Mouse (Mus musculus): ENCODE data around the gene Hist1h2bp. TPM values are rescaled to one million over a fixed set of nuclear protein-coding genes. Genes with fewer than 3 reads are reported as not detected.
"Not testable (repeated sequence)": the region's sequence is repeated elsewhere in the genome, so short reads cannot be mapped to it uniquely, and the experiment has no call there.

Hist1h2bp gene
- polyA plus RNA-seq, 1 experiment: 39.3 TPM

DNA sequence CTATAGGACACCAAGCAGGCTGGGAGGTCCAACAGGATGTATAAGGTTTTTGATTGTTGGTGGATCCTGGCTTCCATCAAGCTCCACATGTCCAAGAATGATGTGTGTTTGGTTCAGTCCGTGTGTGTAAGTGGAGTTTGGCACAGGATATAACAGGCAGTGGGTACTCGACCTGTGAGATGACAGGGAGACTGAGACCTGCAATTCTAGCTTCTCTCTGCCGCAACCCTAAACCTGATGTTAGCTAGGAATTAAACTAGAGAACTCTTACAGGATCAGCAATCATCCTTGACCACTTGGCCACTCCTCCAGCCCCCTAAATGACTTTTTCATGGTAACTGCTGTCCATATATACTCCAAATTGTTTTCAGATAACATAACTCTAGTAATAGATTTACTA is 34.9 kb upstream of the Hist1h2bp start:
- DNase-seq: no peak
- 54% methylated on average over 3 of the region's 3 CpGs for WGBS
- Histone ChIP-seq H3K27me3 (ENCODE audit: control insufficient read depth, insufficient read depth, low read length) (no peaks in the 10 kb centered on the region), H3K36me3 (ENCODE audit: control insufficient read depth, insufficient read depth, low read length) (no peaks in the 10 kb centered on the region), H3K27ac (ENCODE audit: control insufficient read depth, insufficient read depth, low read length) (peak overlapping the region; percentile 7; the same call in 1 of the 2 replicates), H3K4me3 (ENCODE audit: control insufficient read depth, insufficient read depth, low read length) (no peak overlapping the region), H3K4me1 (replicated peaks; ENCODE audit: control insufficient read depth, insufficient read depth, low read length) (peaks cover 7% of the 10 kb centered on the region)
- TF ChIP-seq CTCF (IDR thresholded peaks at IDR 0.05; ENCODE audit: borderline replicate concordance, control insufficient read depth, extremely low read depth, insufficient read depth, low read length, poor library complexity) (no peak), POLR2A (IDR thresholded peaks at IDR 0.05; ENCODE audit: control insufficient read depth, extremely low read depth, insufficient read depth, low read length, poor library complexity) (no peak)

DNA sequence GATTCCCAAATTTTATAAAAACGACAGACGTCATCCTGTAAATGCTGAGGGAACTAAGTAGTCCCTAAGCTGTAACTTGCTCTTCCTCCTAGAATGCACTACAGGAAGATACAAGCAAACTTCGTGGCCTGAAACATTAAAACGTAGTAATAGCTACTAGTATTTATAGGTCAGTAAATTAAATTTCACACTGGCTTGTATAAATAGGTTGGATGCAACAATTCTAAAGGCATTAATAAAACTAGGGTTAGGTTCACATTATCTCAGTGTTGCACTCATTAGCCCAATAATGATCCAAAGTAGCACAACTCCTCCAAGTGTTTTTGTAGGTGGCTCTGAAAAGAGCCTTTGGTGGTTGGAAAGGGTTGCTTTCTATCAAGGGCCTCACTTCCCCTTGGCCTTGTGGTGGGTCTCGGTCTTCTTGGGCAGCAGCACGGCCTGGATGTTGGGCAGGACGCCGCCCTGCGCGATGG is 34.2 kb upstream of the Hist1h2bp start:
- 4% methylated on average over 10 of the region's 10 CpGs for WGBS

GRCm38 (mm10) chr13:21753524-21754285 is 33.6 kb upstream of the Hist1h2bp start, which contains the start of the genes Hist1h2ak and Hist1h2bn:
Gene Hist1h2ak (minus strand): TSS chr13:21753827.
Gene Hist1h2bn (plus strand): TSS chr13:21754123.
- whole genome bisulfite sequencing: under 1% methylated on average over 50 of the region's 50 CpGs
- not testable (repeated sequence) for H3K27me3 ChIP-seq (ENCODE audit: control insufficient read depth, insufficient read depth, low read length); H3K36me3 ChIP-seq (ENCODE audit: control insufficient read depth, insufficient read depth, low read length); H3K4me1 ChIP-seq (replicated peaks; ENCODE audit: control insufficient read depth, insufficient read depth, low read length)
- peak; percentile 78 for DNase-seq
- H3K27ac ChIP-seq (ENCODE audit: control insufficient read depth, insufficient read depth, low read length): peak within 1 kb of the TSS; percentile 94
- peak within 1 kb of the TSS; percentile 69 for H3K4me3 ChIP-seq (ENCODE audit: control insufficient read depth, insufficient read depth, low read length)
- TF ChIP-seq POLR2A (IDR thresholded peaks at IDR 0.05; ENCODE audit: control insufficient read depth, extremely low read depth, insufficient read depth, low read length, poor library complexity): peak; percentile 68; the same call in 1 of the 2 replicates

More for the DNA sequence above, 34.2 kb upstream of the Hist1h2bp start:
- Histone ChIP-seq H3K4me1 (replicated peaks; ENCODE audit: control insufficient read depth, insufficient read depth, low read length) (peaks cover 5% of the 10 kb centered on the region; the same call in 1 of the 2 replicates), H3K4me3 (ENCODE audit: control insufficient read depth, insufficient read depth, low read length) (peak overlapping the region; percentile 69), H3K27me3 (ENCODE audit: control insufficient read depth, insufficient read depth, low read length) (no peaks in the 10 kb centered on the region), H3K27ac (ENCODE audit: control insufficient read depth, insufficient read depth, low read length) (peak overlapping the region; percentile 94), H3K36me3 (ENCODE audit: control insufficient read depth, insufficient read depth, low read length) (no peaks in the 10 kb centered on the region)
- DNase-seq: no peak
- TF ChIP-seq CTCF (IDR thresholded peaks at IDR 0.05; ENCODE audit: borderline replicate concordance, control insufficient read depth, extremely low read depth, insufficient read depth, low read length, poor library complexity): no peak
- no peak for TF ChIP-seq POLR2A (IDR thresholded peaks at IDR 0.05; ENCODE audit: control insufficient read depth, extremely low read depth, insufficient read depth, low read length, poor library complexity)

DNA sequence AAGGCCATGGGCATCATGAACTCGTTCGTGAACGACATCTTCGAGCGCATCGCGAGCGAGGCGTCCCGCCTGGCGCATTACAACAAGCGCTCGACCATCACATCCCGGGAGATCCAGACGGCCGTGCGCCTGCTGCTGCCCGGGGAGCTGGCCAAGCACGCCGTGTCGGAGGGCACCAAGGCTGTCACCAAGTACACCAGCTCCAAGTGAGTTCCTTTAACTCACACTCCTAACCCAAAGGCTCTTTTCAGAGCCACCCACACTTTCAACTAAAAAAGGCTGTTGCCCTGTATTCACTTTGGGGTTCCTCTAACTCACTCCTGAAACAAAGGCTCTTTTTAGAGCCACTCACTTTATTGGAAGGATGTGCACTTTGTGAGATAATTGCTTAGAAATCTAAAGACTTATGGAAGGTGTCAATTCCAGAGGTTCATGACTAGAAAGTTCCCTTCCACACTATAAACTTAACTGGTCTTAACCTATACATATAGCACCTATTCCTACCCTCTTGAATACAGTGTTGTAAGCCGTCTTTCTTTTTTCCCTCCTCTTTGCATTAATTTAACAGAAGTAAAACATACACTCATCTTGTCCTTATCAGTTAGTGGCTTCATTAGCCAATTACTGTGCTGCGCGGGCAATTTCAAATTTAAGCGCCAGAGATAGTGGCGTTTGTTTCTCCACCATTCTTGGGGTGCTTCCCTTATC is 32.8 kb upstream of the Hist1h2bp start:
- H3K36me3 ChIP-seq (ENCODE audit: control insufficient read depth, insufficient read depth, low read length); H3K27me3 ChIP-seq (ENCODE audit: control insufficient read depth, insufficient read depth, low read length); H3K4me1 ChIP-seq (replicated peaks; ENCODE audit: control insufficient read depth, insufficient read depth, low read length): not testable (repeated sequence)
- peak overlapping the region; percentile 90 for H3K27ac ChIP-seq (ENCODE audit: control insufficient read depth, insufficient read depth, low read length)
- peak; percentile 42 for DNase-seq
- under 1% methylated on average over 25 of the region's 26 CpGs for WGBS
- H3K4me3 ChIP-seq (ENCODE audit: control insufficient read depth, insufficient read depth, low read length): peak overlapping the region; percentile 49

DNA sequence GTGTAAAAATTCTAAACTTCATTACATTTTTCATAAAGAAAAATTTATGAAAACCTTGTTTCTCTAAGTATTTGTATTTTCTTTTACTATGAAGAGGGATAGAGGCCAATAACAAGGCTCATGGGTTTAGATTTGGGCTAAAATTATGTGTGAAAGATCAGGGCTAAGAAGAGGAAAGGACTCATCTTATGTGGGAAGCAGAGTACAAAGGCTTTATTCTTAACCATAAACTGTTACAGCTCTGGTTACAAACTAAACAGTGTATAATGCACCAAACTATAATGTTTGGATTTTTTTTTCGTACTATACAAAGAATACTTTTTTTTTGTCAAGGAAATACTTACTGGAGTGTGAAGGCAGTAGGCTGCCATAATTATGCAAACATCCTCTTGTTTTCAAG is 31.6 kb upstream of the Hist1h2bp start:
- Histone ChIP-seq H3K4me3 (ENCODE audit: control insufficient read depth, insufficient read depth, low read length) (no peak overlapping the region), H3K27ac (ENCODE audit: control insufficient read depth, insufficient read depth, low read length) (no peak overlapping the region), H3K36me3 (ENCODE audit: control insufficient read depth, insufficient read depth, low read length) (no peaks in the 10 kb centered on the region), H3K27me3 (ENCODE audit: control insufficient read depth, insufficient read depth, low read length) (no peaks in the 10 kb centered on the region), H3K4me1 (replicated peaks; ENCODE audit: control insufficient read depth, insufficient read depth, low read length) (peaks cover 3% of the 10 kb centered on the region; the same call in 1 of the 2 replicates)
- 70% methylated on average over 1 of the region's 1 CpGs for WGBS
- TF ChIP-seq CTCF (IDR thresholded peaks at IDR 0.05; ENCODE audit: borderline replicate concordance, control insufficient read depth, extremely low read depth, insufficient read depth, low read length, poor library complexity) (no peak), POLR2A (IDR thresholded peaks at IDR 0.05; ENCODE audit: control insufficient read depth, extremely low read depth, insufficient read depth, low read length, poor library complexity) (no peak)
- no peak for DNase-seq

- peak; percentile 73 for DNase-seq
- H3K27me3 ChIP-seq (ENCODE audit: control insufficient read depth, insufficient read depth, low read length): no peaks in the 10 kb centered on the region
- H3K27ac ChIP-seq (ENCODE audit: control insufficient read depth, insufficient read depth, low read length): peak overlapping the region; percentile 93
- no peaks in the 10 kb centered on the region for H3K36me3 ChIP-seq (ENCODE audit: control insufficient read depth, insufficient read depth, low read length)
- 2% methylated on average over 33 of the region's 33 CpGs for WGBS
- H3K4me3 ChIP-seq (ENCODE audit: control insufficient read depth, insufficient read depth, low read length): peak overlapping the region; percentile 77
- TF ChIP-seq POLR2A (IDR thresholded peaks at IDR 0.05; ENCODE audit: control insufficient read depth, extremely low read depth, insufficient read depth, low read length, poor library complexity) (no peak), CTCF (IDR thresholded peaks at IDR 0.05; ENCODE audit: borderline replicate concordance, control insufficient read depth, extremely low read depth, insufficient read depth, low read length, poor library complexity) (no peak)
- H3K4me1 ChIP-seq (replicated peaks; ENCODE audit: control insufficient read depth, insufficient read depth, low read length): peaks cover 12% of the 10 kb centered on the region
Measured at GRCm38 (mm10) chr13:21778814-21779766, 8.2 kb upstream of the Hist1h2bp start.

All from thymus, adult 2 months (tissue).